Mouse (Mus musculus) midbrain, embryonic 15.5 days (tissue): ENCODE data around the gene 3830417A13Rik. TPM values are rescaled to one million over a fixed set of nuclear protein-coding genes. Genes with fewer than 3 reads are reported as not detected.

Experiments used
- ATAC-seq: fragments of 200-750 bp; cut with Nextera tagmentation; replicated peaks from 2 replicates; pipeline ENCODE4 v1.8.0; 2017; ENCODE audit warnings: moderate TSS enrichment
- H3K27ac ChIP-seq: fragments of 300-500 bp; sonication (generic); 2 replicates; pipeline ENCODE4 v1.5.1; 2015; ENCODE audit warnings: mild to moderate bottlenecking, inconsistent platforms
- H3K27me3 ChIP-seq: fragments of 300-500 bp; sonication (generic); replicated peaks from 2 replicates; pipeline ENCODE4 v1.6.1; 2015; ENCODE audit warnings: inconsistent platforms
- H3K36me3 ChIP-seq: fragments of 300-500 bp; sonication (generic); replicated peaks from 2 replicates; pipeline ENCODE4 v1.6.1; 2015; ENCODE audit warnings: inconsistent platforms
- H3K4me1 ChIP-seq: fragments of 300-500 bp; sonication (generic); 2 replicates; pipeline ENCODE4 v1.6.1; 2015; ENCODE audit warnings: inconsistent platforms
- H3K4me2 ChIP-seq: fragments of 300-500 bp; sonication (generic); 2 replicates; pipeline ENCODE4 v1.6.1; 2015; ENCODE audit warnings: inconsistent platforms, mild to moderate bottlenecking, moderate library complexity
- H3K4me3 ChIP-seq: fragments of 300-500 bp; sonication (generic); 2 replicates; pipeline ENCODE4 v1.5.1; 2015; ENCODE audit warnings: mild to moderate bottlenecking, inconsistent platforms
- H3K9ac ChIP-seq: fragments of 300-500 bp; sonication (generic); 2 replicates; pipeline ENCODE4 v1.6.1; 2015; ENCODE audit warnings: mild to moderate bottlenecking, inconsistent platforms
- H3K9me3 ChIP-seq: fragments of 300-500 bp; sonication (generic); 2 replicates; pipeline ENCODE4 v1.6.1; 2016; ENCODE audit warnings: inconsistent platforms
- WGBS: fragments of 180-500 bp; shearing (Covaris S2); methylation state at CpG from one replicate; pipeline ENCODE4 v1.1.7; 2015; ENCODE audit warnings: mixed read lengths; 5-methylcytosine and 5-hydroxymethylcytosine counted together
- polyA plus RNA-seq: library from polyadenylated mRNA; unstranded; fragments of >200 nt; fragmentation: Nextera tagmentation; extraction: Ambion mirVana; gene quantifications from 2 replicates; pipeline ENCODE4 v1.2.1, GENCODE M21; 2015

Gene 3830417A13Rik
- polyA plus RNA-seq, result not detected in 2 replicates

GRCm38 (mm10) chrX:64173248-64173647, at the start of gene 3830417A13Rik:
Gene 3830417A13Rik, plus strand, starts transcription at chrX:64173548.
- Histone ChIP-seq H3K27me3 (no peaks in the 10 kb centered on the region), H3K9ac (no peak within 1 kb of the TSS), H3K4me3 (no peak within 1 kb of the TSS), H3K4me2 (no peak within 1 kb of the TSS), H3K27ac (no peak within 1 kb of the TSS), H3K4me1 (no peaks in the 10 kb centered on the region), H3K9me3 (no peaks in the 10 kb centered on the region), H3K36me3 (no peaks in the 10 kb centered on the region)
- 89% methylated on average over 11 of the region's 11 CpGs for WGBS
- ATAC-seq, result no peak

GRCm38 (mm10) chrX:64152098-64152497, 21.2 kb upstream of the 3830417A13Rik start, which contains the start of gene Gm6760:
Gene Gm6760, minus strand, starts transcription at chrX:64152198.
- no peak for ATAC-seq
- no peaks in the 10 kb centered on the region for H3K4me1 ChIP-seq
- no peak within 1 kb of the TSS for H3K4me2 ChIP-seq
- H3K9ac ChIP-seq, result no peak within 1 kb of the TSS
- 71% methylated on average over 2 of the region's 2 CpGs for WGBS
- no peaks in the 10 kb centered on the region for H3K36me3 ChIP-seq
- no peaks in the 10 kb centered on the region for H3K27me3 ChIP-seq
- no peak within 1 kb of the TSS for H3K4me3 ChIP-seq
- H3K9me3 ChIP-seq, result no peaks in the 10 kb centered on the region
- H3K27ac ChIP-seq, result no peak within 1 kb of the TSS

- H3K4me1 ChIP-seq, result no peaks in the 10 kb centered on the region
- no peak overlapping the region for H3K4me3 ChIP-seq
- H3K4me2 ChIP-seq, result no peak overlapping the region
- H3K27ac ChIP-seq, result no peak overlapping the region
- no peaks in the 10 kb centered on the region for H3K27me3 ChIP-seq
- no peaks in the 10 kb centered on the region for H3K9me3 ChIP-seq
- H3K36me3 ChIP-seq, result no peaks in the 10 kb centered on the region
- H3K9ac ChIP-seq, result no peak overlapping the region
- no peak for ATAC-seq
Measured at GRCm38 (mm10) chrX:64181246-64181645, 7.9 kb downstream of the 3830417A13Rik start.

Other genes with a start within 250 kb of the 3830417A13Rik start
- gene Gm6760, start 21.4 kb upstream of the 3830417A13Rik start, polyA plus RNA-seq, result not detected in 2 replicates
- gene Slitrk4, start 103.4 kb downstream of the 3830417A13Rik start, polyA plus RNA-seq, result 17.0 and 18.9 TPM in 2 replicates